Mouse (Mus musculus) embryo, embryonic 11 days (tissue): ENCODE data around the gene Plcb2.

ENCODE experiments used
- DNase-seq: peaks from one replicate; pipeline ENCODE4 v3.0.0-alpha.2; 2015

Gene Plcb2

DNA sequence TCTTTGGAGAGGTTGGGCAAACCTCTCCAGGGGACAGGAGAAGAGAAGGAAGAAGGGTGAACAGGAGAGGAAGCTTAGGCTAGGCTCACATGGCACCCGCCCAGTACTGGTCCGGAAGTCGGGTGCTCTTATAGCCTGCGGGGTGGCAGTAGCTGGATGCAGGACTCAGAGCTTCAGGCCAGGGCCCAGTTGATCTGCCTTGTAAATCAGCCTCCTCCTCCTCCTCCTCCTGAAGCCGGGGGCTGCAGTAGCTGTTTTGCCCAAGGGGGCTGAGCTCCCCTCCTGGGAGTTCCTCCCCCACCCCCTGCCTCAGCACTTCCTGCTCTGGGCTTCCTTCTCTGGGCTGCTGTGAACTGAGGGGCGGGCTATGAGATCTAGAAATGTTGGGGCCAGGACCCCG lies at the start of gene Plcb2:
Gene Plcb2, minus strand, starts transcription at position 102 of the 400 bp plus-strand sequence.
- peak; percentile 27 for DNase-seq

DNA sequence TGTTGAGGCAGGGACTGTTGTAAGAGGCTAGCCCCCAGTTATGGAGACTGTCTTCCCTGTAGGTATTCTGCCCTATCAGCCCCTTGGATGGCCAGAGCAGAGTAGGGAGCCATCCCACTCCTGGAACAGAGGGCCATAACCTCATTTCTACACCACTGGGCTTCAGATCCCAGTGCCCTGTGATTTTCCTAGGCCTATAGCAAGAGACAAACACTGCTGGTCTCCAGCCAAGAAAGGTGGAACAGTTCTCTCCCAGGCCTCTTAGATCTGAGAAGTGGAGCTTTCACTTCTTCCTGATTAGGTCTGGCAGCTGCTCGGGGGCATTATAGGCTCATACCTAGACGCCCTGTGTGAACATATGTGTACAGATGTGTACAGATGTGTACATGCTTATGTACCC lies 48.1 kb upstream of the Plcb2 start:
- no peak for DNase-seq

DNA sequence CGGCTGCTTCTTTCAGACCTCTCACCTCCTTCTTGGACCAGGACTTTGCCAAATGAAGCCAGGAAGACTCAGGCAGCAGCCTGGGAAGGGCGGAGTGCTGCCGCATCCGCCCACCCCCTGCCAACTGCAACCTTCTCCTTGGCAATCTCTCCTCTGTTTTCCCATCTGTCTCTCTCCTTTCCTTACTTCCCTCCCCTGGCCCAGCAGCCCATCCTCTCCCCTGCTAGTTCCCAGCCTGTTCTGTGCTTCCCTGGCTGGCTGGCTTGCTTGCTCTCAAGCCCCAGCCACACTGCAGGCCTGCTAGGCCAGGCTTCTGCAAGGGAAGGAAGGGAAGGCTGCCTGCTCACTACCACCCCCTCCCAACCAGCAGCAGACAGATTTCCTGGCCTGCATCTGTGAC lies 47.6 kb upstream of the Plcb2 start:
- DNase-seq, result no peak

DNA sequence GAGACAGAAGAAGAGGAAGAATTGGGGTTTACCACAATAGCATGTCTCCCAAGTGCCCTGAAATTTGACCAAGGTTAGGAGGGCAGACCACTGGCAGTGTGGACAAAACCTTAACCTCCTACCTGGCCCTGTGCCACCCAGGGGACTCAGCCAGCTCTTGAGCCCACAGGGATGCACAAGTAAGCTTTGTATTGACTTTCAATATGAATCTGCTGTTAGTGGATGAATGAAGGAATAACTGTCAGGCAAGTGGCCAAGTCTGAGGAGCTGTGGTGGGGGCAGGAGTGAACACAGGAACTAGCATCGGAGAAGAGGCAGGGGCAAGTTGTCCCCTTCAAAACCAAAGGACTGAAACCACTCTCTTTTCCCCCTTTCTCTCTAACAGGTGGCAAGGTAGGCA lies 47.2 kb upstream of the Plcb2 start:
- DNase-seq, result no peak

DNA sequence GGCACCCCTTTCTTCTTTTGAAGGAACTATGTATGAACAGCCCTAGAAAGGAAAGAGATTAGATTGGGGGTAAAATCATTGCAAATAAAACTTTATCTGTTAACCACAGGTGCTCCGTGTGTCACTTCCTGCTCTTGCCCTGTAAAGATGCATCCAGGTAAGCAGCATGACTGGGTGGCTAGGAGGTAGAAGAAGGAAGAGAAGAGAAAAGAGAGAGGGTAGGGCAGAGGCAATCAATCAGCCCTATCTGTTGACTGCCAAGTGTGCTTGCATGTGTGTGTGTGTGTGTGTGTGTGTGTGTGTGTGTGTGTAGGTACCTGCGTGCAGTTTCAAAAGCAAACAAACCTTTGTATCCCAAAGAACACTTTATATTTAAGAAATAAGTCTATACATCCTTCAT lies 46.3 kb upstream of the Plcb2 start:
- no peak for DNase-seq

DNA sequence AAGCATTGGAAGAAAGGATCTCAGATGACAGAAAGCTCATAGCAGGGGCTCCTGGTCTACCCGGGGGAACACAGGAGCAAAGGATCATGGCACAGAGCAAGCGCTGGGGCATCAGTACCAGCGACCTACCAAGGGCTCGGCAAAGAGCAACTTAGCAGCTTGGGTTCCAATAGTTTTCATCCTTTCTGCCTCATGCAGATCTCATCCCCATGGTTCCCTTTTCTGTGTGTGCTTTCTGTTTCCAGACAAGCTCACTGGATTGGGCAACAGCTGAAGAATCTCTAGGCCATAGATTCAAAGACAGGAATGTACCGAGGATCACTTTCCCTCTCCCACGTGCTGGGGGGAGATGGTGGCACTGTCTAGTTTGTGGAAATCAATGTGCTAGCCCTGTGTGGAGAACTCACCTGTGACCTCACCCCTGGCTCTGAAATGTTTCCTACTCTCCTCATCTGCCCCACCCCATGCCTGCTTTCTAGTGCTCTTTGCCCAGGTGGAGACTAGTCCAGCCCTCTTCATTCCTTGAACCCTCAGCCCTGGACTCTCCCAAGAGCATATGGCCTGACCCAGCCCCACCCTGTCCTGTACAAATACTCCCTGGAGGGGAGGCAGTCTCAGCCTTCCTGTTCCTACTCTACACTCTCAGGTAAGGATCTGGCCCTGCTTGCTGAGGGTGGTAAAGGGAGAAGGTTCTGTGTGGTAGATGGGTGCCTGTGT lies 44.1 kb upstream of the Plcb2 start, which contains the start of gene Phgr1:
Gene Phgr1, plus strand, starts transcription at position 612 of the 717 bp plus-strand sequence.
- no peak for DNase-seq

DNA sequence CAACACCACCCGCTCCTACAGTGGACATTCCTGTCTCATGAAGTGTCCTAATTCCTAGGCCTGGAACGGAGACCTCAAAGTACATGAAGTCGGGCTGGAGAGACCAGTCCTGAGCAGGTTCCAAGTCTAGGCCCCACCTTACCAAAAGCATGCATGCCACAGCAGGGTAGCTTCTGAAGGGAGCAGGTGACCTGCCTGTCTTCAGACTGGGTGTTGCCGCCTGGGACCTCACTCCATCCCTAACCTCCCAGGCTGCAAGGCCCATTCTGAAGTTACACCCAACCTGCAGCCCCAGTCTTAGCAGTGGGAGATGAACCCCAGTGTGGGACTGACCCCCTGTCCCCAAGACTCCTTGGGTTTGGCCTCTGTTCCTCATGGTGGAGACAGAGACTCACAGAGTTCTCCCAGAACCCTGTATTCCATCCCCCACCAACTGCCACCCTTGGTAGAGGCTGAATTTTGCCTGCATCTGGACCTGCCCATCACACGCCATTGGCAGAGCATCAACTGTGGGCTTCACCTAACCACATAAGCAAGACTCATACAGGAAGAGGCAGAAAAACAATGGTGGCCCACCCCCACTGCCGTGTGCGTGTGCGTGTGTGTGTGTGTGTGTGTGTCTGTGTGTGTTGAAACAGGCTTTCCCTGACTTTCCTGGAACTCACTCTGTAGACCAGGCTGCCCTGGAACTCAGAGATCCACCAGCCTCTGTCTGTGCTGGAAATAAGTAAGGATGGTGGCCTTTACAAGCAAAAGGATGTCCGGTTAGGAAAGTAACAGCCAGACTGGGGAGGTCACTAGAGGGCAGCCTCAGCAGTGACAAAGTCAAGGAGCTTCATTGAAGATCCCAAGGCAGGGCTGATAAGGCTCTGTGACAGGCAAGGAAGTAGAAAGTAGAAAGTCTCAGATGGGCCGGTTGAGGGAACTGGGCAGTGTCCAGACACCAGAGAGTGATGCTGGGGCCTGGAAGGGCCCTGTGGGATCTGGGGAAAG lies 38.1 kb upstream of the Plcb2 start:
- no peak for DNase-seq

DNA sequence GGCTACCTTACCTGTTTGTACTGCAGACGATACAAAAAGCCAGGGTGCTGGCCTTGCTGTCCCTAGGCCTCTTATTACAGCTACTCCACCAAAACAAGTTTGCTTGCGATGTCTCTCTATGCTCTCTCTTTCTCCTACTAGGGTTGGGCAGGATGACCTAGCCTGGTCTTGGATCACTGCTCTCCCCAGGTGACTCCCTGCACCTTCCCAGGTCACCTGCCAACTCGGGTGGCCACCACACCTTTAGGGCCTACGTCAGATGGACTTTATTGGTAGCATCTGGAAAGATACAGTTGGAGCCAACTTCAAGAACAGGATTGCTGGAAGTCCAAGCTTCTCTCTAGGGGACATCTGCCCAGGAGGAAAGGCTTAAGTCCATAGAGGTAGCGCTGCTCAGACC lies 36.6 kb upstream of the Plcb2 start:
- no peak for DNase-seq

DNA sequence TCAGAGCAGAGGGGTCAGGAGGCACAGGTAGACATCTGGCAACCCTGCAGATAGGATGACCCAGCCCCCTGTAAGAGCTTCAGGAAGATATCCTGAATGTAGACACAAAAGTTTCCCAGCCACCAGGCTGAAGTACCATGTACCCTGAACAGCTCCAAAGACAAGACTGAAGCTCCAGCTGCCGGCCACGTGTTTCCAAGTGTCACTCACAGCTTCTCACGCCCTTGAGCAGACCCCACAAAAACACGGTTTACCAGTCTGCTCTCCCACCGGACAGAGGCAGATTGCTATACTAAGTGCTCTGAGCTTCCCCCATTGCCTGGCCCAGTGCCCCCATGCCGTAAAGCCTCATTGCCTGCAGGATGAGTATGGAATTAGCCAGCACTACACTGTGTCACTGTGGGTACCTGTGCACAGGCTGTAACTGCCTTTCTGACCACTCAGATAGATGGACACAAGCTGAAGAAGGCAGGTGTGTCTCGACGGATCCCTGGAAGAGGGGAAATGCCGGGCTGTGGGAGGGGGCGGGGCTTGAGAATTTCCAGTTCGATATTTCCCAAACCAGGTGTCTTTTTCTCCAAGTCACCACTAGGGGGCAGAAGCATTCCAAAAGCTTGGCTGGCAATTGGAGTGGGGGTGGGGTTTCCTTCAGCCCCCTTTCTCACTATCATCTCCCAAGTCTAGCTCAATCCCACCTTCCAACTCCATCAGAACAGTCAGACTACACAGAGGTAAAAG lies 36.0 kb upstream of the Plcb2 start:
- DNase-seq, result peak; percentile 80

DNA sequence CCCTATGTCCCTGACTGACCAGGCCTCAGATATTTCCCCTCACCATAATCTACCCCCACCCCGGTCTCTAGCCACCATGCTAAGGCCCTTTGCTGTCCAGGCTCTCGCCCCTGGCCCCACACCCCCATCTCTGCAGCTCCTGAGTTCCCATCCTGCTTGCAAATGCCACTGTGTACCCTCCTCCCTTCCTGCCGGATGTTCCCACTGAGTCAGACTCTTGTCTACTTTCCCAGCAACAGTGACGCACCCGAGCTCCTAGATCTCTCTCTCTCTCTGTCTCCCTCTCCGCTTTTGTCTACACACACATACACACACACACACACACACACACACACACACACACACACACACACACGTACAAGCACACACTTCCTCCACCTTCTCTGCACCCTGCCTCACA lies 35.2 kb upstream of the Plcb2 start:
- no peak for DNase-seq

DNA sequence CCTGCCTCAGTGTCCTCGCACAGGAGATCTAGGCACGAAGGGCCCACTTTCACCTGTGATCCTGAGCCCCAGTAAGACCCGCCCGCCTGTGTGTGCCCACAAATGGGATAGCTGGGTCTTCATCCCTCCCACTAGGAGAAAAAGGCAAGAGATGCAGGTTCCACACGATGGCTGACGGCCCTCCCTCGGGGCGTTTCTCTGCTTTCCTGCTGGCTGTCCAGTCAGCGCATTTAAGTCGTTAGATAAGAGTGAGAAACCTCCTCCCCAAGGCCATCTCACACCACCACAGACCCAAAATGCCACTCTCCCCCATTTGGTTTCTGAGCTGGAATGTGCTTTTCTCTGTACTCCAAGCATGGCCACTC lies 34.5 kb upstream of the Plcb2 start:
- DNase-seq, result no peak

DNA sequence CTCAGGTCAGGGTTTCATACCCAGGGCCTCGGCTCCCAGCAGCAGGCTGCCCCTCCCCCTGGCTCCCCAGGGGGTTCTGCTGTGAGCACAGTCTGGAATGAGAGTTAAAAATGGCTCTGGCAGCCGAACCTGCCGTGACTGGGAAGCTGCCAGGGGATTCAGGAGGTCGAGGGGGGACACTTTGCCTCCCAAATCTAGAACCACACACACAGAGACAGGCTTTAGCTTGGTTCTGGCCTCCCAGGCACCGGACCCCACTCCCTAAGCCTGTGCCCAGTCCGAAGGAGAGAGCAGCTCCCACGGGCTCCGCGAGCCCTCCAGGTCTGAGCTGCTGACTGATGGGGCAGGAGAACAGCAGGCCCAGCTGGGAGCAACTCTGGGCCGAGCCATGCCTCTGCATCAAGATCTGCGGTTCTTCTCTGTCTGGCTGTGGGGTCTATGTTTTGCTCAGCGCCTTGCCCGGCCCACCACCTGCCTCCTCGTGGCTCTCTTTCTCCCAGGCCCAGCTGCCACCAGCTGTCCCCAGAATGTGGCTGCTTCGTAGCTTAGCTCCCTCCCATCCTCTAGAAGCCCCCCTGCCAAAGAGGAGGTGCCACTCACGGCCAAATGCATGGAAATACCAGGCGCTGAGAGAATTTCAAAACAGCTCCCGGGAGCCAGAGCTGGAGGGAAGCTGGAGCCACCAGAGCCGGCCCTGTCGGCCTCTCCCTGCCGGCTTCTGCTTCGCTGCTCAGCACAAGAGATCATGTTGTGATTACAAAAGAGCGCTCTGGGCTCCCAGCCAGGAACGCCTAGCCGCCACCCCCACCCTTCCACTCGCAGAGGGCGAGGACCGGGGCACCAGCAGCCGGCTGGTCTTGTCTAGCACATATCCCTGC lies 33.9 kb upstream of the Plcb2 start, which contains the start of gene Ccdc9b:
Gene Ccdc9b, minus strand, starts transcription at position 756 of the 878 bp plus-strand sequence.
- DNase-seq, result peak; percentile 71

DNA sequence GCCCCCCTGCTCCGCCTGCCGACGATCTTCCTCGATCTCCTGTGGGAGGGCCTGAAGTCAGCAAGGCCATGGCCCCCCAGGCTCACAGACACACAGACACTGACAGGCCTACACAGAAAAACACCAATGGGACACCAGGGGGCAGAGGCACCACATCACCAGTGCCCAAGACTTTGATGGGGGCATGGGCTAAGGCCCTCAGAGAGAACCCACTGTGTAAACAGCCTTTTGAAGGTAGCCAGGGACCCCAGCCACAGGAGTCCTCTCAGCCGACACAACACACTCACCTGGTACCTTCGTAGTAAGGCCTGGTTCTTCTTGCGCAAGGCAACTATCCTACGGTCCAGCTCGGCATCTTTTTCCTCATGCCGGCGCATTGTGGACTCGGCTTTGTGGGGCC lies 33.1 kb upstream of the Plcb2 start:
- DNase-seq, result no peak

DNA sequence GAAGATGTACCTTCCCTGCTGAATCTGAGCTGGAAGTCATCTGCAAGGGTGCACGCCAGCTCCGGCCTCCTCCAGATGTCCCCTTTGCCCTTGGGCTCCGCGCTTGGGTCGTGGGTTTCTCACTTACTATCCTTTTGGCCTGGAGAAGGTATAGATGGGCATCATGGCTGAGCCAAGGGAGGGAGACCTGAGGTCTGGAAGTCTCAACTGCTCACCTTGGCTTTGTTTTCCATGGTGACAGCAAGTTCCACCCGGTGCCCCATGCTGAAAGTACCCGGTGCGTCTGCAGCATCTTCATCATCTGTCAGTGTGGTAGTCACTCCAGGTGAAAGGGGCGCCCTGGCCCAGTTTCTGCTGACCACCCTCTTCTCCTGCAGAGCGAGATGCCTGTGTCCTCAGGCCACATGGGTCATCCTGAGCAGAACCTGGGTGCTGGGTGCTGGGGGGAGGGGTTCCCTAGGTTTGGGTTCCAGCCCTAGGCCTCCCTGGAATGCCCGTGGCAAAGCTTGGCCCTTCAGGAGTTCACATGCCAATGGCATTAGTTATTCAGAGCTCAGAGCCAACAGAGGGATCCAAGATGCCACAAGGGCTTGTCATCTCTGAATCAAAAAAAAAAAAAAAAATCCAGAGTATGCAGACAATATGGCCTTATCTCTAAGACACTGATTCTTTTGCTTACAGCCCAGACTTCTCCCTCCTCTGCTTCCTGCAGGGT lies 32.2 kb upstream of the Plcb2 start:
- DNase-seq, result no peak

DNA sequence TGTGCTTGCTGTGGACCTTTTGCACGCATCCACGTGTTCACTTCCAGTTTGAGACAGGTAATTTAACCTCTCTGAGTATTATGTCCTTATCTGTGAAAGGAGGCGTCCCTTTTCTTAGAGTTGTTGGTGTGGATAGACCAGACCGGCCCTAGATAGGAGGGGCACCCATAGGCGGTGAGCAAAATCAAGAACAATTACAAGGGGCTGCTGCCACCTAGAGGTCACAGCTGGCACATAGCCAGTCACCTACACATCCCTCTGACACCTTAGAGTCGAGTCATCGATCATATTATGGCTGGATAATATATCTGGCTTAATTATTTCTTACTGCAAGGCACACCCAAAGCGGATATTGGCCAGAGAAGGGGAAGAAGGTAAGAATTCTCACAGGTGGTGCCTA lies 31.6 kb upstream of the Plcb2 start:
- peak; percentile 77 for DNase-seq

DNA sequence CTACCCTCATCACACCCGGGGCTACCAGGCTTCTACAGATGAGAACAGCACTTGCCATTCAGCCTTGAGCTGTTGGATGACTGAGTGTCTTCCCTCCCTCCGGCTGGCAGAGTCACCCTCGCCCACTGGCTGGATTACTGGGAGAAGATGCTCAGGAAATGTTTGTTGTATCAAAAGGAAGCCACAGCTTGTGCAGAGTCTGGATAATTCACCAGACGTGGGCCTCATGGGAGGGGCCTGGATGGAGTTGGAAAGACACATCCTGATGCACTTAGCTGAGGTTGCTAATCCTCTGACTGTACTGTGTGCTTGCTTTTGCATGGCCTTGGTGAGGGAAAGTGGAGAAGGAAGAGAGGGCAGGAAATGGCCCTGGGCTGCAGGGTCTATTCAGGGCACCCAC lies 27.9 kb upstream of the Plcb2 start:
- DNase-seq, result no peak

DNA sequence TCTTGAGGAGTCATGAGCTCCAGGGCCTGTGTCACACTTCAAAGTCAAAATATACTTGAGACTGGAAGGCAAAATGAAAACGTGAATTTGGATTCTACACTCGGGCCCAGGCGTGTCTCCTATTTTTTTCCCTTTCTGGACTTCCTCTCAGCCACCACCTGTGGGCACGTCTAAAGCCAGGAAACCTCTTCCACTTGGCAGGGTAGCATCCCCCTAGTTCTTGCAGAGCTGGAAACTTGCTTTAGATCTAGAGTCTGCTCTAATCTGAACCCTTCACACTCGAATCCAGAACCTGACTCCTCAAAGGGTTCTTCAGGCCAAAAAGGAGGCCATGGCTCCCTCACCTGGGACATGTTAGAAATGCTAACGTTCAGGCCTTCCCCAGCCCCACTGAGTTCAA lies 27.2 kb upstream of the Plcb2 start:
- DNase-seq, result no peak

DNA sequence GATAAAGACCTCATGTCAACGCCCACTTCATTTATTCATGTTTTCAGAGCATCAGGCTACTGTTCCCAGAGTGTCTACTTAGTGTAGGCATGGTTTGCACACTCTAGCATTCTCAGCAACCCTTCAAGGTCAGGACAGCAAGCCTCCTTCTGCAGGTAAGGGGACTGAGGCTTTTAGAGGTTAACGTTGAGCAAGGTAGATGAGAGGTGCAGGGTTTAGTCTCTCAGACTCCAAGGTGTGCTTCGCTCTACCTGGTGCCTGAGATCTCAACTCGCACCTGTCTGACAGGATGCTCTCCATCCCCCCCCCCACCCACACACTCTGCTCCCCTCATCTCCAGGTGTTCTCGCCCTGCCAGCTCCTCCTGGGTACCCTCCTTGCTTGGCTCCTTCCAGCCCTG lies 25.9 kb upstream of the Plcb2 start:
- DNase-seq, result no peak

DNA sequence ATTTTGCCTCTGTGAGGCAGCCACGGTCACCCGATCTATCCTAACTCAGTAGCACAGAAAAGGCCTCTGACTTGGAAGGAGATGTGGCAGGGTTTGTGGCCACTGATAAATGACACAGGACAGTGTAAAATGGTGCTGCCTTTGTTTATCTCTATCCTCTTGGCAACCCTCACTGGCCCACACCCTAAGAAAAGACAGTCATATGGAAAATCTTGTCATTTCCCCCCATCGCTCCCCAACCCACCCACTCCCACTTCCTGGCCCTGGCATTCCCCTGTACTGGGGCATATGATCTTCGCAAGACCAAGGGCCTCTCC lies 24.5 kb upstream of the Plcb2 start:
- DNase-seq, result no peak

DNA sequence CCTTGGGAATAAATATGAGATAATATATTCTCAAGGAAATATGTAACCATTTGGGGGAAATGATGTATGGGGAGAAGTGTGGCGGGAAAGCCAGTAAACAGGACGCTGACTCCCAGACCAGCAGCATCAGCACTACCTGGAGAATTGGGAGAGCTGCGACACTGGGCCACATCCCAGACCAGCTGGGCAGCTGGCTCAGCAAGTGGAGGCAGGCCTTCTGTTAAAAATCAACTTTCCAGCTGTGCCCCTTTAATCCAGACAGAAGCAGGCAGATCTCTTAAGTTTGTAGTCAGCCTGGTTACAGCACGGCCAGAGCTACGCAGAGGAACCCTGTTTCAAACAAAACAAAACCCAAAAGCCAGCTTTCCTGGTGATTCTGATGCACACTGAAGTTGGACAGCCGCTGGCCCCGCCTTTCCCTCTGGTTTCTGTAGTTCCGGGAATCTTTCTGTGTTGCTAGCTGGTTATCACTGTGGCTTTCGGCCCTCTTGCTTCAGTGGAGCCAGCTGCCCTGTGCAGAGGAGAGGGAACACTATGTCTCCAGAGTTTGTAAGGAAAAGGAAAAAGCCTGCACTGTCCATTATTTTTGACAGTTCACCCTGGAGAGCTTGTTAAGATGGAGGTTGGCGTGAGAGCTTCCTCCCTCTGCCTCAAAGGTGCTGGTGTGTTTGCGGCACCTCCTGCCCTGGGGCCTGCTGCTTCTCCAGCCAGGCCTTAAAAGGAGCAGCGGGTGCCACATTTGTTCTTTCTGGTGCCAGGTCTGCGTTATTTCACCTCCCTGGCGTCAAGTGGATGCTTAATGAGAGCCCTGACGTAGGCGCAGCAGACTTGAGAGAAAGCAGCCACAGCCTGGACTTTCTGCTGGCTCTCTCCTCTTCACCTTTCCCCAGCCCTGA lies 23.9 kb upstream of the Plcb2 start:
- no peak for DNase-seq

DNA sequence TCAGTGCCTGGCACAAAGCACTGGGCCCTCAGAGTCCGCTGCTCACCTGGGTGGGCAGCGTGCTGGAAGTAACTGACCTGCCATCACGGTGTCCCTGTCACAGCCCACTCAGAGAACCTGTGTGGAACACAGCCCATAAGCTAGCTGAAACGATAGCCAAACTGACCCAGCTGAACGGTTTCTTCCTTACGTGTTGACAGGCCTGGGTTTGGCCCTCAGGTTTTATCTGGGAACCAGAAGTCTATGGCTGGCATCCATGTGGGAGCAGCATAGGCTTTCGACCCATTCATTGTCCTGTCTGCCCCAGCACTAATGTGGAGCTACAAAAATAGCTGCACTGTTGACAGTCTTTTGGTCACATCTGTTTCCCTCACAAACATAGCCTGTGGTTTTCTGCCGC lies 22.2 kb upstream of the Plcb2 start:
- DNase-seq, result no peak
